Mouse (Mus musculus) spleen, adult 2 months (tissue): Measurements from ENCODE around the gene Ech1.

ENCODE experiments used
- CTCF ChIP-seq: fragments of 200-500 bp; IDR thresholded peaks from 2 replicates; pipeline ENCODE4 v1.5.1; 2011; ENCODE audit warnings: mild to moderate bottlenecking, inconsistent platforms; ENCODE audit not compliant: insufficient read depth, insufficient read length, insufficient replicate concordance; ENCODE audit errors: extremely low read depth
- POLR2A ChIP-seq: fragments of 200-500 bp; IDR thresholded peaks from 2 replicates; pipeline ENCODE4 v1.6.1; 2011; ENCODE audit warnings: low read depth, low read length, inconsistent platforms

GRCm38 (mm10) chr7:28802846-28803588, 22.0 kb upstream of the Ech1 start:
- no peak for TF ChIP-seq POLR2A
- TF ChIP-seq CTCF = no peak
